Mouse (Mus musculus) hindbrain, embryonic 16.5 days (tissue): Measurements from ENCODE around the gene Nsmce1. TPM values are rescaled to one million over a fixed set of nuclear protein-coding genes. Genes with fewer than 3 reads are reported as not detected.

Experiments
- ATAC-seq: fragments of 200-750 bp; cut with Nextera tagmentation; 2 replicates; pipeline ENCODE4 v1.8.0; 2017; ENCODE audit warnings: moderate TSS enrichment, moderate library complexity
- H3K27ac ChIP-seq: fragments of 300-500 bp; sonication (generic); 2 replicates; pipeline ENCODE4 v1.5.1; 2014; ENCODE audit warnings: low read depth, mild to moderate bottlenecking, control low read depth, low read length, moderate library complexity
- H3K27me3 ChIP-seq: fragments of 300-500 bp; sonication (generic); replicated peaks from 2 replicates; pipeline ENCODE4 v1.6.1; 2014; ENCODE audit warnings: low read length; ENCODE audit not compliant: control insufficient read depth, insufficient read depth
- H3K36me3 ChIP-seq: fragments of 300-500 bp; sonication (generic); 2 replicates; pipeline ENCODE4 v1.6.1; 2014; ENCODE audit warnings: mild to moderate bottlenecking, low read length, moderate library complexity, mixed read lengths; ENCODE audit not compliant: control insufficient read depth, insufficient read depth
- H3K4me1 ChIP-seq: fragments of 300-500 bp; sonication (generic); 2 replicates; pipeline ENCODE4 v1.6.1; 2014; ENCODE audit warnings: low read depth, low read length; ENCODE audit not compliant: control insufficient read depth, insufficient read depth
- H3K4me2 ChIP-seq: fragments of 300-500 bp; sonication (generic); 2 replicates; pipeline ENCODE4 v1.6.1; 2014; ENCODE audit warnings: mild to moderate bottlenecking, low read length, control low read depth, moderate library complexity
- H3K4me3 ChIP-seq: fragments of 300-500 bp; sonication (generic); 2 replicates; pipeline ENCODE4 v1.5.1; 2014; ENCODE audit warnings: mild to moderate bottlenecking, low read length, control low read depth, moderate library complexity
- H3K9ac ChIP-seq: fragments of 300-500 bp; sonication (generic); 2 replicates; pipeline ENCODE4 v1.6.1; 2014; ENCODE audit warnings: low read depth, mild to moderate bottlenecking, control low read depth, low read length, moderate library complexity
- H3K9me3 ChIP-seq: fragments of 300-500 bp; sonication (generic); 2 replicates; pipeline ENCODE4 v1.6.1; 2014; ENCODE audit warnings: mild to moderate bottlenecking, low read length, moderate library complexity; ENCODE audit not compliant: control insufficient read depth
- WGBS: fragments of 180-500 bp; shearing (Covaris S2); extraction: QIAGEN DNeasy Blood & Tissue Kit; methylation state at CpG from one replicate; pipeline ENCODE4 v1.1.7; 2014; 5-methylcytosine and 5-hydroxymethylcytosine counted together
- polyA plus RNA-seq: library from polyadenylated mRNA; unstranded; fragments of >200 nt; fragmentation: Nextera tagmentation; extraction: Ambion mirVana; gene quantifications from 2 replicates; pipeline ENCODE4 v1.2.1, GENCODE M21; 2015

Nsmce1 gene
- polyA plus RNA-seq, 1 experiment from 2014 or later = 85.4 TPM

GRCm38 (mm10) chr7:125515081-125515853 lies 23.9 kb upstream of the Nsmce1 start:
- Histone ChIP-seq H3K36me3 (no peaks in the 10 kb centered on the region), H3K9me3 (no peaks in the 10 kb centered on the region), H3K4me3 (no peak overlapping the region), H3K27me3 (no peaks in the 10 kb centered on the region), H3K4me2 (no peak overlapping the region), H3K4me1 (no peaks in the 10 kb centered on the region), H3K9ac (no peak overlapping the region), H3K27ac (no peak overlapping the region)
- WGBS = 82% methylated on average over 5 of the region's 5 CpGs
- ATAC-seq = no peak

DNA sequence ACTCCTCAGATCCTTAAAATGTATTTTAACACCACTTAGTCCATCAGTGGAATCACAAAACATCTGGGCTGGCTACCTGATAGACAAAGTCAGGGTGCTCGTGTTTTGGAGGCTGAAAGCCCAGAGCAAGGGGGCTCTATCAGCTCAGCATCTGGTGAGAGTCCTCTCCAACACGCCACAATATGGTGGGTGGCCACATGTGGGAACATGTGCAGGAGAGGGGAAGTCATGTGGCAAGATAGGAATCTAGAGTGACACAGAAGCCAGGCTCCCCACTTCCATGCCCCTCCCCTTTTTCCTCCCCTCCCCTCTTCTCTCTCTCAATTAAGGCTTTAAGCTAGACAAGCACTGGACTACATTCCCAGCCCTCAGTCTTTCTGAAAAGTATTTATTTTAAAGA lies 20.5 kb upstream of the Nsmce1 start:
- Histone ChIP-seq H3K4me2 (no peak overlapping the region), H3K36me3 (no peaks in the 10 kb centered on the region), H3K9me3 (no peaks in the 10 kb centered on the region), H3K4me3 (no peak overlapping the region), H3K4me1 (no peaks in the 10 kb centered on the region), H3K27me3 (no peaks in the 10 kb centered on the region), H3K27ac (no peak overlapping the region), H3K9ac (no peak overlapping the region)
- 75% methylated on average over 2 of the region's 2 CpGs for WGBS
- no peak for ATAC-seq

GRCm38 (mm10) chr7:125511432-125511831 lies 20.0 kb upstream of the Nsmce1 start:
- H3K27ac ChIP-seq = no peak overlapping the region
- no peaks in the 10 kb centered on the region for H3K9me3 ChIP-seq
- H3K4me3 ChIP-seq = no peak overlapping the region
- 95% methylated on average over 5 of the region's 5 CpGs for WGBS
- ATAC-seq = no peak
- no peak overlapping the region for H3K4me2 ChIP-seq
- H3K4me1 ChIP-seq = no peaks in the 10 kb centered on the region
- H3K27me3 ChIP-seq = no peaks in the 10 kb centered on the region
- no peaks in the 10 kb centered on the region for H3K36me3 ChIP-seq
- H3K9ac ChIP-seq = no peak overlapping the region

DNA sequence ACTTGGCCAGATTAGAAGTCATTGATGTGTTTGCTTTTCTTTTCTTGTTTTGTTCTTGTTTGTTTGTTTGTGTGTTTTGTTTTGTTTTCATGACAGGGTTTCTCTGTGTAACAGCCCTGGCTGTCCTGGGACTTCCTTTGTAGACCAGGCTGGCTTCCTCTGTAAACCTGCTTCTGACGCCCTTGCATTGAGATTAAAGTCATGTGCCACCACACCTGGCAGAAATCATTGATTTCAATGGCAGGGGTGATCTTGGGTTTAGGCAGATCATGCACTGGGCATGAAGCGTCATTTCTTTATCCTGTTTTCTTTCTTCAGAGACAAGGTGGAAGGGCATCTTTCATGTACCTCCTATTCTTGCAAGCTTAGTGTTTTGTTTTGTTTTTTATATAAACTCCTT lies 15.9 kb upstream of the Nsmce1 start:
- Histone ChIP-seq H3K9me3 (no peaks in the 10 kb centered on the region), H3K4me1 (no peaks in the 10 kb centered on the region), H3K4me2 (no peak overlapping the region), H3K27me3 (no peaks in the 10 kb centered on the region), H3K4me3 (no peak overlapping the region), H3K36me3 (no peaks in the 10 kb centered on the region), H3K9ac (no peak overlapping the region), H3K27ac (no peak overlapping the region)
- no peak for ATAC-seq
- 93% methylated on average over 2 of the region's 2 CpGs for WGBS

DNA sequence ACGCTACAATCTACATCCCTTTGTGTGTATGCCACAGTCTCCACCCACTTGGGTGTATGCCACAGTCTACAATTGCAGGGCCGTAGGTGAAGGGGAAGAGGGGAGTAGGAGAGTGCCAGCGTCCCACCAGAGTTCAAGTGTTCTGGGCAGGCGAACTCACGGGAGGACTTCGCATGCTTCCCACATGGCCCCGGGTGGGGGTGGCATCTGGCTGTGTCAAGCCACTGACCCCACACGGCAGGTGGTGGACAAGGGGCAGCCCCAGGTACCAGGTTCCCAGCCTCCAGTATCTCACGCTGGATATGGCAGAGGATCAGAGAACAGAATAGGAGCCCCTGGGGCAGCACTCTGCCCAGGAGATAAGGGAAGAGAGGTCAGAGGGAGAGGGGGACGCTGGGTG lies 14.2 kb upstream of the Nsmce1 start:
- no peak for ATAC-seq
- no peaks in the 10 kb centered on the region for H3K4me1 ChIP-seq
- no peaks in the 10 kb centered on the region for H3K9me3 ChIP-seq
- H3K9ac ChIP-seq = no peak overlapping the region
- no peak overlapping the region for H3K4me3 ChIP-seq
- WGBS = 78% methylated on average over 10 of the region's 10 CpGs
- H3K27ac ChIP-seq = no peak overlapping the region
- H3K27me3 ChIP-seq = no peaks in the 10 kb centered on the region
- H3K4me2 ChIP-seq = no peak overlapping the region
- H3K36me3 ChIP-seq = no peaks in the 10 kb centered on the region

DNA sequence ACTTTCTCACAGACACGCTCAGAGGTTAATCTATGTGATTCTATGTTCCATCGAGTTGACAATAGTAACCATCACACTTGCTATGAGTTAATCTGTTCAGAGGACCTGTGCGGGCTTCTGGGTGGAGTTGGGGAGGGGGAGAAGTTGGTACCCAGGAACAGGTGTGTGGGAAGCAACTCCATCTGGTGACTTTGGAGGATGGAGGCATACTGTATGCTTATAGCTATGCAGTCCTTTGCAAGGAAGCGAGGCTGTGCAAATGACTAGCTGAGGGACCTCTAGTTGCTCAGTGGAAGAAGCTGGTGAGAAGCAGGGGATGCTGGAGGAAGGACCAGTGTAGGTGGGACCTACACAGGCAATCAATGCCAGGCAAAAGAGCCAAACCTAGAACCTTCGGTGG lies 13.2 kb upstream of the Nsmce1 start:
- Histone ChIP-seq H3K27ac (no peak overlapping the region), H3K4me2 (no peak overlapping the region), H3K9ac (no peak overlapping the region), H3K27me3 (no peaks in the 10 kb centered on the region), H3K9me3 (no peaks in the 10 kb centered on the region), H3K4me1 (no peaks in the 10 kb centered on the region), H3K4me3 (no peak overlapping the region), H3K36me3 (no peaks in the 10 kb centered on the region)
- 95% methylated on average over 5 of the region's 5 CpGs for WGBS
- no peak for ATAC-seq

- ATAC-seq = no peak
- H3K9ac ChIP-seq = no peak overlapping the region
- no peaks in the 10 kb centered on the region for H3K36me3 ChIP-seq
- H3K9me3 ChIP-seq = no peaks in the 10 kb centered on the region
- 84% methylated on average over 5 of the region's 5 CpGs for WGBS
- no peaks in the 10 kb centered on the region for H3K4me1 ChIP-seq
- H3K27ac ChIP-seq = no peak overlapping the region
- H3K4me2 ChIP-seq = no peak overlapping the region
- no peak overlapping the region for H3K4me3 ChIP-seq
- no peaks in the 10 kb centered on the region for H3K27me3 ChIP-seq
Measured at GRCm38 (mm10) chr7:125503374-125504092, 12.1 kb upstream of the Nsmce1 start.

- Histone ChIP-seq H3K36me3 (no peaks in the 10 kb centered on the region), H3K9me3 (no peaks in the 10 kb centered on the region), H3K4me2 (no peak overlapping the region), H3K4me3 (no peak overlapping the region), H3K9ac (no peak overlapping the region), H3K27me3 (no peaks in the 10 kb centered on the region), H3K4me1 (no peaks in the 10 kb centered on the region), H3K27ac (no peak overlapping the region)
- 93% methylated on average over 7 of the region's 7 CpGs for WGBS
- ATAC-seq = no peak
Measured at GRCm38 (mm10) chr7:125500879-125501278, 9.5 kb upstream of the Nsmce1 start.

GRCm38 (mm10) chr7:125499927-125500868 lies 8.8 kb upstream of the Nsmce1 start:
- H3K4me2 ChIP-seq = no peak overlapping the region
- no peaks in the 10 kb centered on the region for H3K36me3 ChIP-seq
- no peaks in the 10 kb centered on the region for H3K9me3 ChIP-seq
- H3K27me3 ChIP-seq = no peaks in the 10 kb centered on the region
- H3K4me3 ChIP-seq = no peak overlapping the region
- no peaks in the 10 kb centered on the region for H3K4me1 ChIP-seq
- H3K27ac ChIP-seq = no peak overlapping the region
- ATAC-seq = no peak
- 74% methylated on average over 13 of the region's 13 CpGs for WGBS
- no peak overlapping the region for H3K9ac ChIP-seq
